Mouse (Mus musculus): ENCODE data around the gene Iars. TPM values are rescaled to one million over a fixed set of nuclear protein-coding genes. Genes with fewer than 3 reads are reported as not detected.
"Not testable (repeated sequence)": the region's sequence is repeated elsewhere in the genome, so short reads cannot be mapped to it uniquely, and the experiment has no call there.

Gene Iars
- polyA plus RNA-seq, 1 experiment from 2014 or later = 101 TPM

DNA sequence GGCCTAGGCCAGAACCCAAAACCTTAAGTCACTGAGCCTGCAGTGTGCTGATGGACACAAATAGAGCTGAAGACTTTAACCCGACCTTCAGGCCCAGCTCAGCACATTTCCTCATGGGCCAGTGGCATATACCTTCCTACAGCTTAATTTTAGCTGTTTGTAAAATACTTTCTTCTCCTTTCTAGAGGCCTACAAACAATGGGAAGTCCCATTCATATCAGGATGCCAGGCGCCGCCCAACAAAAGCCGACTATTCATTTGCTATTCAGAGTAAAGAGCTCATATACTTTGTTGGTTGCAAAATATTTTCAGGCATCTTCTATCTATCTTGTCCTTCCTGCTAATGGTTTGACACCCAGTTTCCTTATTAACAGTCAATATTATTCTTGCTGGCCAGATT, 76.1 kb downstream of the Iars start:
- ATAC-seq (replicated peaks; ENCODE audit: low FRiP score, low TSS enrichment, low read depth) = no peak
- H3K4me3 ChIP-seq (ENCODE audit: low read depth, low read length) = no peak overlapping the region
- no peaks in the 10 kb centered on the region for H3K27me3 ChIP-seq (replicated peaks; ENCODE audit: control insufficient read depth, insufficient read depth, low read length)
- no peak overlapping the region for H3K27ac ChIP-seq (ENCODE audit: low read depth)
- no peak overlapping the region for H3K9ac ChIP-seq (ENCODE audit: low read length)
- no peaks in the 10 kb centered on the region for H3K9me3 ChIP-seq (ENCODE audit: control insufficient read depth, low read length)
- whole genome bisulfite sequencing = 90% methylated on average over 4 of the region's 4 CpGs
- no peak for DNase-seq (ENCODE audit: low spot score)
- no peak overlapping the region for H3K4me2 ChIP-seq (ENCODE audit: low read length)
- no peaks in the 10 kb centered on the region for H3K36me3 ChIP-seq (ENCODE audit: control insufficient read depth, insufficient read depth, low read length)
- no peaks in the 10 kb centered on the region for H3K4me1 ChIP-seq (replicated peaks; ENCODE audit: control insufficient read depth, insufficient read depth, low read length)

DNA sequence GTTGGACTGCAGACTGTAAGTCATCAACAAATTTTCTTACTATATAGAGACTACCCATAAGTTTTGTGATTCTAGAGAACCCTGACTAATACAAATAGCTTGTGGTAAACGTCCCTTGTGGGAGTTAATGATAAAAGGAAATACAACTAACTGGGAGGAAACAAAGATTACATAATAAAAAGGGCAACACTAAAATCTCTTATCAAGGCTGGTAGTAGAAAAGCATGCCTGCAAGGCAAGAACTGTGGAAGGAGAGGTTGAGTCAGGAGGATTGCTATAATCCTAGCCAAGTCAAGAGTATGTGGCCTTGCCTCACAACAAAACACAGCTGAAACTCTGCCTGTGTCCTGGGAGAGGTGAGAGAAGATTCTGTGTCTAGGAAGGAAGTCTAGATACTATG, 78.8 kb downstream of the Iars start:
- 57% methylated on average over 1 of the region's 1 CpGs for WGBS
- H3K9me3 ChIP-seq (ENCODE audit: control insufficient read depth, low read length) = no peaks in the 10 kb centered on the region
- H3K4me3 ChIP-seq (ENCODE audit: low read depth, low read length) = no peak overlapping the region
- ATAC-seq (replicated peaks; ENCODE audit: low FRiP score, low TSS enrichment, low read depth) = no peak
- no peak for DNase-seq (ENCODE audit: low spot score)
- H3K9ac ChIP-seq (ENCODE audit: low read length) = no peak overlapping the region
- H3K27me3 ChIP-seq (replicated peaks; ENCODE audit: control insufficient read depth, insufficient read depth, low read length) = no peaks in the 10 kb centered on the region
- no peaks in the 10 kb centered on the region for H3K36me3 ChIP-seq (ENCODE audit: control insufficient read depth, insufficient read depth, low read length)
- no peak overlapping the region for H3K27ac ChIP-seq (ENCODE audit: low read depth)
- H3K4me2 ChIP-seq (ENCODE audit: low read length) = no peak overlapping the region
- H3K4me1 ChIP-seq (replicated peaks; ENCODE audit: control insufficient read depth, insufficient read depth, low read length) = no peaks in the 10 kb centered on the region

DNA sequence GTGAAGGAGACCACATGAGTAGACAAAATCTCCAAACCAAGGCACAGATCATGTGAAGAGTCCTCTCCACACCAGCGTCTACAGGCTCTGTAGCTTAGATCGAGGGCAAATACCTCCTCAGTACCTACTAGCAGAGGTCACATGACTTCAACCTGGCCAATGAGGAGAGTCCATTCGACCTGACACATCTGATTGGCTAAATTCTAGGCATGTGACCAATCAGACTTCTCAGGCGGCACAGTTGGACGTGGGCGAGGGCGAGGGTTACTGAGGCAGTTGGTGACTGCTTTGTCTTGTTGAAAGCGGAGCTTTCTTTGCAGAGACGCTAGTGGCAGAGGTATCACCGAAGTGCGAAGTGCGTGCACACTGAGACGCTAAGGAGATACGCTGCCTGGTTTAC, 80.3 kb downstream of the Iars start:
- no peaks in the 10 kb centered on the region for H3K4me1 ChIP-seq (replicated peaks; ENCODE audit: control insufficient read depth, insufficient read depth, low read length)
- DNase-seq (ENCODE audit: low spot score) (no peak), ATAC-seq (replicated peaks; ENCODE audit: low FRiP score, low TSS enrichment, low read depth) (no peak)
- no peak overlapping the region for H3K9ac ChIP-seq (ENCODE audit: low read length)
- 93% methylated on average over 14 of the region's 14 CpGs for WGBS
- H3K9me3 ChIP-seq (ENCODE audit: control insufficient read depth, low read length) = no peaks in the 10 kb centered on the region
- H3K4me3 ChIP-seq (ENCODE audit: low read depth, low read length) = no peak overlapping the region
- no peak overlapping the region for H3K27ac ChIP-seq (ENCODE audit: low read depth)
- no peak overlapping the region for H3K4me2 ChIP-seq (ENCODE audit: low read length)
- H3K27me3 ChIP-seq (replicated peaks; ENCODE audit: control insufficient read depth, insufficient read depth, low read length) = no peaks in the 10 kb centered on the region
- H3K36me3 ChIP-seq (ENCODE audit: control insufficient read depth, insufficient read depth, low read length) = no peaks in the 10 kb centered on the region

DNA sequence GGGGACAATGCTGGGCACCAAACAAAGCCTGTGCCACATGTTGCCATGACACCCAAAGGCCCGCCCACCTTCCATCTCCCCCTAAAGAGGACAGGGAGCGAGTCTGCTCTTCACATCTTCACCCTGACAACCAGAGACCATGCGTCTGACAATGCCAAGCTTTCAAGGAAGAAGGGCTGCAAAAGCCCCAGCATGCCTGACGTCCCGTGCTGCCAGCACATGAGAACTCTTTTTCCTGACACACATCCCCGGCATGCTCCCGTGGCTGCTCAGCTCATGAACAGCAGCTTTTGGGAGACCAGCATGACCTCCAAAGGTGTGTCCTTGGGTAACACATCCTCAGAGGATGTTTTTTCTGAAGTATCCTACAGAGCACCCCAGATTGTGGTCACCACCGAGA, 83.4 kb downstream of the Iars start:
- no peaks in the 10 kb centered on the region for H3K27me3 ChIP-seq (replicated peaks; ENCODE audit: control insufficient read depth, insufficient read depth, low read length)
- no peaks in the 10 kb centered on the region for H3K36me3 ChIP-seq (ENCODE audit: control insufficient read depth, insufficient read depth, low read length)
- H3K4me3 ChIP-seq (ENCODE audit: low read depth, low read length) = no peak overlapping the region
- no peak overlapping the region for H3K4me2 ChIP-seq (ENCODE audit: low read length)
- no peak for ATAC-seq (replicated peaks; ENCODE audit: low FRiP score, low TSS enrichment, low read depth)
- no peaks in the 10 kb centered on the region for H3K4me1 ChIP-seq (replicated peaks; ENCODE audit: control insufficient read depth, insufficient read depth, low read length)
- no peaks in the 10 kb centered on the region for H3K9me3 ChIP-seq (ENCODE audit: control insufficient read depth, low read length)
- H3K9ac ChIP-seq (ENCODE audit: low read length) = no peak overlapping the region
- H3K27ac ChIP-seq (ENCODE audit: low read depth) = no peak overlapping the region
- 90% methylated on average over 8 of the region's 8 CpGs for WGBS
- DNase-seq (ENCODE audit: low spot score) = no peak

DNA sequence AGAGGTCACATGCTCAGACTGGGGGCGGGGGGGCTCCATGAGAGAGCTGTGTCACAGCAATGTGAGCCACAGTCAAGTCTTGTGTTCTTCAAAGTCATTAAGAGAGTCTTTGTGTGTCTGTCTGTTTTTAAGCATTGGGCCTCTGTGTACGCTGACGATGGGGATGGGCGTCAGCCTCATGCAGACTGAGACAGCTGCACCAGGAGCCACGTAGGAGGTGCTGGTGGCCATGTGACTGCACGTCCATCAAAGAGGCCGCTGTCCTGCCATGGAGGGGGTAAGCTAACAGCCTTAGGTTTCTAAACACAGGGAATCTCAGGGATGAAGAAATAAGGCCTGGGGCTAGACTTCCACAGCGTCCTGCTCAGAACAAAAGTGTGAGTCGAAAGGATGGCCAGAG, 84.4 kb downstream of the Iars start:
- ATAC-seq (replicated peaks; ENCODE audit: low FRiP score, low TSS enrichment, low read depth) (no peak), DNase-seq (ENCODE audit: low spot score) (no peak)
- Histone ChIP-seq H3K4me1 (replicated peaks; ENCODE audit: control insufficient read depth, insufficient read depth, low read length) (no peaks in the 10 kb centered on the region), H3K9me3 (ENCODE audit: control insufficient read depth, low read length) (no peaks in the 10 kb centered on the region), H3K27me3 (replicated peaks; ENCODE audit: control insufficient read depth, insufficient read depth, low read length) (no peaks in the 10 kb centered on the region), H3K4me2 (ENCODE audit: low read length) (no peak overlapping the region), H3K9ac (ENCODE audit: low read length) (no peak overlapping the region), H3K27ac (ENCODE audit: low read depth) (no peak overlapping the region), H3K4me3 (ENCODE audit: low read depth, low read length) (no peak overlapping the region), H3K36me3 (ENCODE audit: control insufficient read depth, insufficient read depth, low read length) (no peaks in the 10 kb centered on the region)
- 51% methylated on average over 9 of the region's 9 CpGs for WGBS

DNA sequence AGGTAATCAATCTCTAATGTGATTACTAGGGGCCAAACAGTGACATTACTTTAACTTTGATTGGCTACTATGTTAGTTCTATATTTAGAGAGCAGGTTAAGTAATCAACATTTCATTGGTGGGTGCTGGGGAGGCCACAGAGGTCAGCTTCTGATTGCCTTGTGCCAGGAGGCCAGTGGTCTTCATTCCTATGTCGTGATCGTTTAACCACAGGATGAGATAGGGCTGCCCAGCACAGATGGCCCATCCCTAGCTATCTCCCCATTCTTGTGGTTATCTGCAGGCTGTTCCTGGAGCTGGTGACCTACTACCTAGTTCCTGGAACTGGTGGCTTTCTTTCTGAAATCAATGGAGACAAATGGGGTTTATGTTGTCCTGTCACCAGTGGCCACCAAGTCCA, 86.1 kb downstream of the Iars start:
- ATAC-seq (replicated peaks; ENCODE audit: low FRiP score, low TSS enrichment, low read depth) (no peak), DNase-seq (ENCODE audit: low spot score) (no peak)
- no peaks in the 10 kb centered on the region for H3K36me3 ChIP-seq (ENCODE audit: control insufficient read depth, insufficient read depth, low read length)
- no peak overlapping the region for H3K27ac ChIP-seq (ENCODE audit: low read depth)
- no peak overlapping the region for H3K4me2 ChIP-seq (ENCODE audit: low read length)
- 31% methylated on average over 2 of the region's 2 CpGs for WGBS
- no peaks in the 10 kb centered on the region for H3K27me3 ChIP-seq (replicated peaks; ENCODE audit: control insufficient read depth, insufficient read depth, low read length)
- H3K9me3 ChIP-seq (ENCODE audit: control insufficient read depth, low read length) = no peaks in the 10 kb centered on the region
- H3K9ac ChIP-seq (ENCODE audit: low read length) = no peak overlapping the region
- no peaks in the 10 kb centered on the region for H3K4me1 ChIP-seq (replicated peaks; ENCODE audit: control insufficient read depth, insufficient read depth, low read length)
- H3K4me3 ChIP-seq (ENCODE audit: low read depth, low read length) = no peak overlapping the region

DNA sequence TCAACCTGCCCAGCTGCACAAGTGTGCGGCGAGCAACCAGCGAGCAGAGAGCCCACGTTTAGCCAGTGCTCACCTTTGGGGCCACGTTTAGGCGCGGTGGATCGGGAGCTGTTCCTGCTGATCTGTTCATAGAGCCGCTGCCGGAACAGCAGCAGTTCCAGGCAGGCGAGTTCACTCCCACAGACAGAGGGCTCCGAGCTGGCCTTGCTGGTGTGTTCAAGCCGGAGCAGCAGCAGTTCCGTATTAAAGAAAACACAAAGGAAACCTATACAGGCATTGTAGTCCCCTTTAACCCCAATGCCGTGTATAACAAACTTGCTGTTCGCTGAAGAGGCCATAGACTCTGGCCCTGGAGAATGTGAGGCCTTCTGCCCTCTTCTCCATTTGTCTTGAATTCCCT, 87.2 kb downstream of the Iars start:
- no peak overlapping the region for H3K9ac ChIP-seq (ENCODE audit: low read length)
- H3K27ac ChIP-seq (ENCODE audit: low read depth) = no peak overlapping the region
- DNase-seq (ENCODE audit: low spot score) = no peak
- WGBS = 83% methylated on average over 16 of the region's 16 CpGs
- no peaks in the 10 kb centered on the region for H3K4me1 ChIP-seq (replicated peaks; ENCODE audit: control insufficient read depth, insufficient read depth, low read length)
- H3K9me3 ChIP-seq (ENCODE audit: control insufficient read depth, low read length) = no peaks in the 10 kb centered on the region
- no peaks in the 10 kb centered on the region for H3K27me3 ChIP-seq (replicated peaks; ENCODE audit: control insufficient read depth, insufficient read depth, low read length)
- ATAC-seq (replicated peaks; ENCODE audit: low FRiP score, low TSS enrichment, low read depth) = no peak
- H3K4me3 ChIP-seq (ENCODE audit: low read depth, low read length) = no peak overlapping the region
- no peaks in the 10 kb centered on the region for H3K36me3 ChIP-seq (ENCODE audit: control insufficient read depth, insufficient read depth, low read length)
- no peak overlapping the region for H3K4me2 ChIP-seq (ENCODE audit: low read length)

DNA sequence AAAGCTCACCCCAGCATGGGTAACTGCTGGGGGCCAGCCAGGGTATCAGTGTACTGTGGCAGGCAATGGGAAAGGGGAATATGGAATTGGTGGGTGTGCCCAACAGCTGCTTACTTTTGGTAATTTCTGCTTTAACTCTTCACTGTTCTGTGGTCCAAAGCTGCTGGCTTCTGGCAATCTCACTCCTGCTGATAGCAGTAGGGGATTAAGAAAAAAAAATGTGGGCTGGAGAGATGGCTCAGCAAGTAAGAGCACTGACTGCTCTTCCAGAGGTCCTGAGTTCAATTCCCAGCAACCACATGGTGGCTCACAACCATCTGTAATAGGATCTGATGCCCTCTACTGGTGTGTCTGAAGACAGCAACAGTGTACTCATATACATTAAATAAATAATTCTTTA, 89.6 kb downstream of the Iars start:
- not testable (repeated sequence) for H3K9ac ChIP-seq (ENCODE audit: low read length); H3K27ac ChIP-seq (ENCODE audit: low read depth); ATAC-seq (replicated peaks; ENCODE audit: low FRiP score, low TSS enrichment, low read depth); H3K9me3 ChIP-seq (ENCODE audit: control insufficient read depth, low read length); H3K4me2 ChIP-seq (ENCODE audit: low read length); H3K4me1 ChIP-seq (replicated peaks; ENCODE audit: control insufficient read depth, insufficient read depth, low read length); DNase-seq (ENCODE audit: low spot score); H3K36me3 ChIP-seq (ENCODE audit: control insufficient read depth, insufficient read depth, low read length); H3K27me3 ChIP-seq (replicated peaks; ENCODE audit: control insufficient read depth, insufficient read depth, low read length); H3K4me3 ChIP-seq (ENCODE audit: low read depth, low read length)

All from intestine, embryonic 14.5 days (tissue).